7 mouse cellular contexts compared by ENCODE assay signal in the genomic region with DNA sequence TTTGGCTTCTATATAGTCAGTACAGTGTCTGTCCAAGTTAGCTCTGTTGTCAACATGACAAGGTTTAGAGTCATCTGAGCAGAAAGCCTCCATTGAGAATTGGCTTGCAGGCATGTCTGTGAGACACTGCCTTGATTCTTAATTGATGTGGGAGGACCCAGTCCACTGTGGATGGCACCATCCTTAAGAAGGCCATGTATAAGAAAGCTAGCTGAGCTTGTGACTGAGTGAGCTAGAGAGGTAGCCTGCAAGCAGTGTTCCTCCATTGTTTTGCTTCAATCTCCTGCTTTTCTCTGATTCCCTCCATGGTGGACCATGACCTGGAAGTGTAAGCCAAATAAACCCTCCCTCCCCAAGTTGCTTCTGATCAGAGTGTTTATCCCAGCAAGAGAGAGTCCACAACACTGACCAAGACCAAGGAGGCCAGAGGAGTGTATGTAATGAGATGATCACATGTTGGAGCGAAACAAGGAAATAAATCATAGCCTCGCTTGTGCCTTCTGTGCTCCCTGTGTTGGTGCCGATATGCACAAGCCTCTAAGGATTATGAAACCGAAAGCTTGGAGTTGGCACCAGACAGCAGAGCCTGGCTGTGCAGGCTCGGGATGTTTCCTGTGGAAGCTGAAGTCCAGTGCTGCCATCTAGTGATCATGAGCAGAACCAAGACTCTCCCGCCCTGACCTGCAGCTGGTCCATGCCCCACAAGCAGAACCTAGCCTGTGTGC. TPM values are rescaled to one million over a fixed set of nuclear protein-coding genes. Genes with fewer than 3 reads are reported as not detected.
DNase-seq lines count a peak whose midpoint lies in the region; ATAC-seq lines count a peak whose summit lies in the region.

No protein-coding gene starts in this region.

- H3K9ac ChIP-seq in midbrain, embryonic 13.5 days (replicated peaks): no peak overlapping the region; the same call in 1 of the 2 replicates

- H3K36me3 ChIP-seq in embryonic facial prominence, embryonic 10.5 days (replicated peaks): no peaks in the 10 kb centered on the region
- no peaks in the 10 kb centered on the region for H3K36me3 ChIP-seq in limb, embryonic 10.5 days
- no peaks in the 10 kb centered on the region for H3K36me3 ChIP-seq in midbrain, embryonic 13.5 days

- peak; percentile 97 for ATAC-seq in granulocyte monocyte progenitor cell, adult 5-6 weeks (replicated peaks; ENCODE audit: poor library complexity, severe bottlenecking)
- ATAC-seq in midbrain, embryonic 13.5 days: peak; percentile 99

- WGBS in embryonic facial prominence, embryonic 10.5 days: 25% methylated on average over 6 of the region's 6 CpGs
- WGBS in limb, embryonic 10.5 days: 27% methylated on average over 6 of the region's 6 CpGs
- WGBS in midbrain, embryonic 13.5 days: 15% methylated on average over 6 of the region's 6 CpGs

- peak overlapping the region; percentile 27; the same call in 1 of the 2 replicates for H3K4me3 ChIP-seq in embryonic facial prominence, embryonic 10.5 days
- H3K4me3 ChIP-seq in limb, embryonic 10.5 days: peak overlapping the region; percentile 11; the same call in 1 of the 2 replicates
- H3K4me3 ChIP-seq in midbrain, embryonic 13.5 days (replicated peaks): peak overlapping the region; percentile 26

- peak; percentile 80 for DNase-seq in adrenal gland, adult 8-10 months
- peak; percentile 75 for DNase-seq in embryonic facial prominence, embryonic 10.5 days (ENCODE audit: low spot score)
- DNase-seq in kidney, adult 11 months: peak; percentile 88
- peak; percentile 76 for DNase-seq in limb, embryonic 10.5 days (ENCODE audit: low spot score)
- DNase-seq in spleen, adult 12 weeks (ENCODE audit: low spot score): peak; percentile 12

- no peaks in the 10 kb centered on the region for H3K4me1 ChIP-seq in embryonic facial prominence, embryonic 10.5 days
- H3K4me1 ChIP-seq in limb, embryonic 10.5 days: no peaks in the 10 kb centered on the region
- H3K4me1 ChIP-seq in midbrain, embryonic 13.5 days (replicated peaks): no peaks in the 10 kb centered on the region

- no peaks in the 10 kb centered on the region for H3K27me3 ChIP-seq in embryonic facial prominence, embryonic 10.5 days (replicated peaks; ENCODE audit: low read depth, poor library complexity, severe bottlenecking)
- no peaks in the 10 kb centered on the region for H3K27me3 ChIP-seq in limb, embryonic 10.5 days (ENCODE audit: low read depth, poor library complexity, severe bottlenecking)
- no peaks in the 10 kb centered on the region for H3K27me3 ChIP-seq in midbrain, embryonic 13.5 days

- H3K27ac ChIP-seq in embryonic facial prominence, embryonic 10.5 days (replicated peaks): no peak overlapping the region
- no peak overlapping the region for H3K27ac ChIP-seq in limb, embryonic 10.5 days
- no peak overlapping the region for H3K27ac ChIP-seq in midbrain, embryonic 13.5 days

- H3K4me2 ChIP-seq in midbrain, embryonic 13.5 days (replicated peaks): peak overlapping the region; percentile 50

- H3K9me3 ChIP-seq in embryonic facial prominence, embryonic 10.5 days: no peaks in the 10 kb centered on the region
- H3K9me3 ChIP-seq in limb, embryonic 10.5 days (replicated peaks): no peaks in the 10 kb centered on the region
- H3K9me3 ChIP-seq in midbrain, embryonic 13.5 days: no peaks in the 10 kb centered on the region

RNA-seq across cellular contexts. Expression of a gene that starts 23.8 kb away (rescaled TPM):
- 1 to 10 TPM in 2 of 4 experiments, under 1 TPM in 2; 0.32 to 7.6 (median 3.3) TPM for total RNA-seq in adrenal gland, adult 8-10 months (2022)
- not detected in 2 replicates for polyA plus RNA-seq in embryonic facial prominence, embryonic 10.5 days (2016; fragmentation: Nextera tagmentation; extraction: Ambion mirVana)
- not detected in 2 replicates for total RNA-seq in granulocyte monocyte progenitor cell, adult 5-6 weeks (2014; fragmentation: Nextera tagmentation)
- 0.47 TPM in 1 of 2 replicates, not detected in the other for total RNA-seq in granulocyte monocyte progenitor cell, adult 5-6 weeks (2017)
- not detected in 2 replicates for polyA plus RNA-seq in limb, embryonic 10.5 days (2016; fragmentation: Nextera tagmentation; extraction: Ambion mirVana)
- polyA plus RNA-seq in midbrain, embryonic 13.5 days (2015; fragmentation: Nextera tagmentation; extraction: Ambion mirVana): not detected in 2 replicates

RNA-seq across cellular contexts. Expression of a gene that starts 33.1 kb away (rescaled TPM):
- not detected for total RNA-seq in adrenal gland, adult 8-10 months (2022)
- not detected in 2 replicates for polyA plus RNA-seq in embryonic facial prominence, embryonic 10.5 days (2016; fragmentation: Nextera tagmentation; extraction: Ambion mirVana)
- not detected in 2 replicates for total RNA-seq in granulocyte monocyte progenitor cell, adult 5-6 weeks (2014; fragmentation: Nextera tagmentation)
- not detected in 2 replicates for total RNA-seq in granulocyte monocyte progenitor cell, adult 5-6 weeks (2017)
- not detected in 2 replicates for polyA plus RNA-seq in limb, embryonic 10.5 days (2016; fragmentation: Nextera tagmentation; extraction: Ambion mirVana)
- not detected in 2 replicates for polyA plus RNA-seq in midbrain, embryonic 13.5 days (2015; fragmentation: Nextera tagmentation; extraction: Ambion mirVana)

RNA-seq across cellular contexts. Expression of a gene that starts 36.7 kb away (rescaled TPM):
- under 1 TPM in 3 of 4 experiments, not detected in 1; 0.11 to 0.29 (median 0.28) TPM for total RNA-seq in adrenal gland, adult 8-10 months (2022)
- polyA plus RNA-seq in embryonic facial prominence, embryonic 10.5 days (2016; fragmentation: Nextera tagmentation; extraction: Ambion mirVana): not detected in 2 replicates
- 2.3 and 4.7 TPM in 2 replicates for total RNA-seq in granulocyte monocyte progenitor cell, adult 5-6 weeks (2014; fragmentation: Nextera tagmentation)
- total RNA-seq in granulocyte monocyte progenitor cell, adult 5-6 weeks (2017): 14.0 and 15.2 TPM in 2 replicates
- not detected in 2 replicates for polyA plus RNA-seq in limb, embryonic 10.5 days (2016; fragmentation: Nextera tagmentation; extraction: Ambion mirVana)
- polyA plus RNA-seq in midbrain, embryonic 13.5 days (2015; fragmentation: Nextera tagmentation; extraction: Ambion mirVana): 0.07 and 0.13 TPM in 2 replicates

Comparison
In these comparisons a context has a peak if more than half of its experiments do, and no peak if none do; other contexts are left out.
1. DNase-seq: peak in every context shown above with its lines; median percentile 88 in kidney, adult 11 months; 80 in adrenal gland, adult 8-10 months; 76 in limb, embryonic 10.5 days; 75 in embryonic facial prominence, embryonic 10.5 days; 12 in spleen, adult 12 weeks.